Mouse (Mus musculus) liver, embryonic 11.5 days (tissue): Measurements from ENCODE around the gene Tm9sf2. TPM values are rescaled to one million over a fixed set of nuclear protein-coding genes. Genes with fewer than 3 reads are reported as not detected.
A peak's percentile ranks its signal among the peaks of the same experiment; 100 is the strongest.

Experiments used
- ATAC-seq: fragments of 200-750 bp; cut with Nextera tagmentation; replicated peaks from 2 replicates; pipeline ENCODE4 v1.8.0; 2017; ENCODE audit warnings: moderate number of reproducible peaks, mild to moderate bottlenecking, moderate TSS enrichment, moderate library complexity; ENCODE audit not compliant: low FRiP score
- DNase-seq: peaks from one replicate; pipeline ENCODE4 v3.0.0-alpha.2; 2017; ENCODE audit warnings: low spot score
- H3K27ac ChIP-seq: fragments of 300-500 bp; sonication (generic); 2 replicates; pipeline ENCODE4 v1.5.1; 2014; ENCODE audit warnings: mild to moderate bottlenecking, low read depth, low read length, control low read depth
- H3K27me3 ChIP-seq: fragments of 300-500 bp; sonication (generic); replicated peaks from 2 replicates; pipeline ENCODE4 v1.6.1; 2014; ENCODE audit warnings: low read length, mixed read lengths; ENCODE audit not compliant: control insufficient read depth, insufficient read depth
- H3K36me3 ChIP-seq: fragments of 300-500 bp; sonication (generic); 2 replicates; pipeline ENCODE4 v1.6.1; 2014; ENCODE audit warnings: mild to moderate bottlenecking, low read length, moderate library complexity, mixed read lengths; ENCODE audit not compliant: control insufficient read depth, insufficient read depth
- H3K4me1 ChIP-seq: fragments of 300-500 bp; sonication (generic); replicated peaks from 2 replicates; pipeline ENCODE4 v1.6.1; 2014; ENCODE audit warnings: low read length, mixed read lengths; ENCODE audit not compliant: control insufficient read depth, insufficient read depth
- H3K4me2 ChIP-seq: fragments of 300-500 bp; sonication (generic); 2 replicates; pipeline ENCODE4 v1.6.1; 2014; ENCODE audit warnings: mild to moderate bottlenecking, control low read depth, moderate library complexity
- H3K4me3 ChIP-seq: fragments of 300-500 bp; sonication (generic); 2 replicates; pipeline ENCODE4 v1.5.1; 2014; ENCODE audit warnings: low read depth, low read length, control low read depth
- H3K9ac ChIP-seq: fragments of 300-500 bp; sonication (generic); 2 replicates; pipeline ENCODE4 v1.6.1; 2014; ENCODE audit warnings: low read depth, low read length, control low read depth
- H3K9me3 ChIP-seq: fragments of 300-500 bp; sonication (generic); 2 replicates; pipeline ENCODE4 v1.6.1; 2016; ENCODE audit warnings: low read length, inconsistent platforms, mixed read lengths; ENCODE audit not compliant: control insufficient read depth
- WGBS: fragments of 180-500 bp; shearing (Covaris S2); extraction: QIAGEN DNeasy Blood & Tissue Kit; methylation state at CpG from one replicate; pipeline ENCODE4 v1.1.7; 2014; 5-methylcytosine and 5-hydroxymethylcytosine counted together
- polyA plus RNA-seq: library from polyadenylated mRNA; unstranded; fragments of >200 nt; fragmentation: Nextera tagmentation; extraction: Ambion mirVana; gene quantifications from 2 replicates; pipeline ENCODE4 v1.2.1, GENCODE M21; 2014

Tm9sf2 gene
- polyA plus RNA-seq, 1 experiment from 2014 or later, result 120 TPM

- DNase-seq (no peak), ATAC-seq (no peak)
- Histone ChIP-seq H3K27ac (no peak overlapping the region), H3K4me1 (no peaks in the 10 kb centered on the region), H3K9me3 (no peaks in the 10 kb centered on the region), H3K27me3 (no peaks in the 10 kb centered on the region), H3K36me3 (no peaks in the 10 kb centered on the region), H3K4me2 (no peak overlapping the region), H3K9ac (no peak overlapping the region), H3K4me3 (no peak overlapping the region)
- 74% methylated on average over 7 of the region's 7 CpGs for WGBS
Observed at GRCm38 (mm10) chr14:122171031-122171430, 64.2 kb downstream of the Tm9sf2 start.

DNA sequence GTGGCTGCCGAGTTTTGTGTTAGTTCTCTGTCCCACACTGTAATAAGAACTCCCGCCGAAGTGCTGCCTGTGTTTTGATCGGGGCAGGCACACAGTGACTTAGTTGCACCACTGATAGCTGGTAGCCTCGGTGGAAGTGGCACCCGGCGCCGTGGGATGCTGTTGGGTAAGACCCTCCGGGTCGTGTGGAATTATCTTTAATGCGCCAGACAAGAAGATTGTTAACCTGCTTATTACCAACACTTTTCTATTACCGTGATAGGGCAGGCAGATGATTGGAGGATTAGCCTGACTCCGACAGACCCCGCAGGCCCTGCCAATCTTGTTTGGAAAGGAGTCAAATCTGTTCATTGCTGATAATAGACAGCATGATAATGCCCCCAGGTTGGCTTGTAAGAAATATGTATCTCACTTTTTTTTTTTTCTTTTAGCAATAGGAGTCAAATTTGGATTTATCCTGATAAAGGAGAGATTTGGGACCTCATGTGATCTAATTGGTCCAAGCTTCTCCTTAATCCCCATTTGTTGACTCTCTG is 69.5 kb downstream of the Tm9sf2 start:
- H3K9me3 ChIP-seq, result no peaks in the 10 kb centered on the region
- no peak overlapping the region for H3K9ac ChIP-seq
- H3K36me3 ChIP-seq, result no peaks in the 10 kb centered on the region
- 74% methylated on average over 14 of the region's 14 CpGs for WGBS
- H3K27ac ChIP-seq, result no peak overlapping the region
- ATAC-seq, result no peak
- H3K4me3 ChIP-seq, result no peak overlapping the region
- H3K4me2 ChIP-seq, result no peak overlapping the region
- no peak for DNase-seq
- no peaks in the 10 kb centered on the region for H3K27me3 ChIP-seq
- peaks cover 2% of the 10 kb centered on the region; the same call in 1 of the 2 replicates for H3K4me1 ChIP-seq

DNA sequence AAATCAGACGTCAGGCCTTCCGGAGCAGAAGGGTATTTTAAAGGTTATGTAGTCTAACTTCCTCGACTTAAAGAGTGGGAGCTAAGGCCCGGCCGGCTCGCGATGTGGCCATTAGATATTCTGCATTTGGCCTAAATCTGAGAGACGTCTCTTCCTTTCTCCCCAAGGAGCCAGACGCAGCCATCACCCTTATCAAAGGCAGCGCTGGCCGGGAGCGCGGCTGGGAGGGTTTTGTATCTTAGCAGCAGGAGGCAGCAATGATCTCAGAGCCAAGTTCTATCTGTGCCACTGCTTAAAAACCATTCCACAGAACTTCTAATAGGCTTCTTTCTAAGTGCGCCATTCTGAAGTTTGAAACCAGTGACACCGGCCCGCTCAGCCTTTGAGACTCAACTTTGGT is 72.4 kb downstream of the Tm9sf2 start:
- WGBS, result 49% methylated on average over 16 of the region's 16 CpGs
- Histone ChIP-seq H3K4me2 (no peak overlapping the region), H3K27me3 (no peaks in the 10 kb centered on the region), H3K36me3 (no peaks in the 10 kb centered on the region), H3K9me3 (no peaks in the 10 kb centered on the region), H3K4me3 (no peak overlapping the region), H3K9ac (no peak overlapping the region), H3K4me1 (peaks cover 16% of the 10 kb centered on the region), H3K27ac (no peak overlapping the region)
- ATAC-seq (no peak), DNase-seq (no peak)

DNA sequence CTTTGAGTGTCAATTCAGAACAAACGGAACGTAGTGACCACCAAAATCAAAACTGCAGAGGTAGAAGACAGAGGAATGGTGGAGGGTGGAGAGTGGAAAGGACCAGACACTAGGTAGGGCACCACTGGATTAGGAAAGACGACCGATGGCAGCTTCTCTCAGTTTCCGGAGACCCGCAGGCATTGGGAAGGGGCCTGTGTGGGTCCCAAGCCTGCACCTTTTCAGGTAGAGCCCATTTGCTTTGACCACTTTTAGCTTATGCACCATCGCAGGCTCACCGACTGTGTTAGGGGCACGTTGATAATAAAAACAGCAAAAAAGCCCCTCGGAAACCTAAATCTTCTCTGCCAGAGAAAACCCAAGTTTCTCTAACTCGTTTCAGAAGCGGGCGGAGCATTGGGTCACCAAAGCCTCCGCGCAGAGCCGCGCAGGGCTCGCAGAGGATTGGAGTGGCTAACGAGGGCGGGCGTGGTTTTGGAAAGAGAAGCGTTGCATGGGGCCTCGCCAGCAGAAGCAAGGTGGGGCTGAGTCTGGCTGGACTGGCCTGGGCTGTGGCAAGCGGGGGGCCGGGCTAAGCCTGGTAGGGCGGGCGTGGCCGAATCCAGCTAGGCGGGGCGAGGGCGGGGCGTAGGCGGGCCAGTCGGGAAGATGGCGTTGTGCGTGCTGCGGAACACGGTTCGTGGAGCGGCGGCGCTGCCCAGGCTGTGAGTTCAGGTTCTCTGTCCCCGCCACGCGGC is 74.4 kb downstream of the Tm9sf2 start, which contains the start of gene Clybl:
Gene Clybl, plus strand, starts transcription at position 627 of the 737 bp plus-strand sequence.
- no peaks in the 10 kb centered on the region for H3K27me3 ChIP-seq
- peaks cover 16% of the 10 kb centered on the region for H3K4me1 ChIP-seq
- peak within 1 kb of the TSS; percentile 82 for H3K27ac ChIP-seq
- no peaks in the 10 kb centered on the region for H3K36me3 ChIP-seq
- peak within 1 kb of the TSS; percentile 80 for H3K4me2 ChIP-seq
- peak within 1 kb of the TSS; percentile 79 for H3K9ac ChIP-seq
- H3K4me3 ChIP-seq, result peak within 1 kb of the TSS; percentile 74
- peak; percentile 99 for DNase-seq
- peak; percentile 98 for ATAC-seq
- WGBS, result 4% methylated on average over 41 of the region's 45 CpGs
- H3K9me3 ChIP-seq, result no peaks in the 10 kb centered on the region

- WGBS, result 0% methylated on average over 12 of the region's 12 CpGs
- H3K9ac ChIP-seq, result peak overlapping the region; percentile 79
- peak overlapping the region; percentile 74 for H3K4me3 ChIP-seq
- DNase-seq, result no peak
- H3K27me3 ChIP-seq, result no peaks in the 10 kb centered on the region
- H3K4me2 ChIP-seq, result peak overlapping the region; percentile 80
- no peaks in the 10 kb centered on the region for H3K9me3 ChIP-seq
- no peaks in the 10 kb centered on the region for H3K36me3 ChIP-seq
- peaks cover 16% of the 10 kb centered on the region for H3K4me1 ChIP-seq
- peak; percentile 66 for ATAC-seq
- peak overlapping the region; percentile 62 for H3K27ac ChIP-seq
Observed at GRCm38 (mm10) chr14:122181815-122182157, 74.9 kb downstream of the Tm9sf2 start.

GRCm38 (mm10) chr14:122182220-122182619 is 75.4 kb downstream of the Tm9sf2 start:
- Histone ChIP-seq H3K27ac (no peak overlapping the region), H3K9ac (peak overlapping the region; percentile 79), H3K4me2 (peak overlapping the region; percentile 80), H3K9me3 (no peaks in the 10 kb centered on the region), H3K4me1 (peaks cover 16% of the 10 kb centered on the region), H3K36me3 (no peaks in the 10 kb centered on the region), H3K27me3 (no peaks in the 10 kb centered on the region), H3K4me3 (peak overlapping the region; percentile 74)
- 57% methylated on average over 6 of the region's 6 CpGs for WGBS
- DNase-seq (no peak), ATAC-seq (0 out of 2 replicates have a peak, but pooled peaks have one; percentile 13)

DNA sequence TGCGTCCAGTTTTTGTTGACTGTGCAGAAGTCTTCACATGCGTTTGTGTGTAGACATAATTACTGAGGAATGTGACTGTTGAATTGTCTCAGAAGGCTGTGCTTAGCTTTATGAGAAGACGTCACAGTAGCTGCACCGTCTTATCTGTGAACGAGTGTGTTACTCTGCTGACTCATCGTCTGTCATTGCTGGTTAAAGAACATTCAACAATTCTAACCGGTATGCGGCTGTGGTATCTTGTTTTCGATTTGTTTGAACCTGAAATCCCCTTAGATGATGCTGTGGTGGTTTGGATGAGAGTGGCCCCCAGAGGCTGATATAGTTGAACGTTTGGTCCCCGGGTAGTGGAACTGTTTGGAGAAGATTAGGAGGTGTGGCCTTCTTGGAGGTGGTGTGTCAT is 77.1 kb downstream of the Tm9sf2 start:
- H3K27me3 ChIP-seq, result no peaks in the 10 kb centered on the region
- H3K9ac ChIP-seq, result no peak overlapping the region
- H3K9me3 ChIP-seq, result no peaks in the 10 kb centered on the region
- H3K4me3 ChIP-seq, result no peak overlapping the region
- peaks cover 16% of the 10 kb centered on the region for H3K4me1 ChIP-seq
- H3K4me2 ChIP-seq, result peak overlapping the region; percentile 22
- ATAC-seq, result 0 out of 2 replicates have a peak, but pooled peaks have one; percentile 13
- no peak for DNase-seq
- WGBS, result 52% methylated on average over 11 of the region's 11 CpGs
- 0 out of 2 replicates have a peak overlapping the region, but pooled peaks have one; percentile 62 for H3K27ac ChIP-seq
- no peaks in the 10 kb centered on the region for H3K36me3 ChIP-seq

GRCm38 (mm10) chr14:122188250-122188649 is 81.4 kb downstream of the Tm9sf2 start:
- H3K4me2 ChIP-seq, result no peak overlapping the region
- H3K36me3 ChIP-seq, result no peaks in the 10 kb centered on the region
- H3K4me3 ChIP-seq, result no peak overlapping the region
- H3K27ac ChIP-seq, result no peak overlapping the region
- 84% methylated on average over 5 of the region's 5 CpGs for WGBS
- H3K27me3 ChIP-seq, result no peaks in the 10 kb centered on the region
- ATAC-seq (no peak), DNase-seq (no peak)
- no peaks in the 10 kb centered on the region for H3K9me3 ChIP-seq
- peaks cover 5% of the 10 kb centered on the region for H3K4me1 ChIP-seq
- H3K9ac ChIP-seq, result no peak overlapping the region

GRCm38 (mm10) chr14:122189901-122190300 is 83.1 kb downstream of the Tm9sf2 start:
- ATAC-seq (no peak), DNase-seq (no peak)
- WGBS, result 78% methylated on average over 5 of the region's 5 CpGs
- no peak overlapping the region for H3K27ac ChIP-seq
- no peak overlapping the region for H3K9ac ChIP-seq
- no peaks in the 10 kb centered on the region for H3K36me3 ChIP-seq
- H3K4me2 ChIP-seq, result no peak overlapping the region
- H3K9me3 ChIP-seq, result no peaks in the 10 kb centered on the region
- no peaks in the 10 kb centered on the region for H3K27me3 ChIP-seq
- H3K4me1 ChIP-seq, result no peaks in the 10 kb centered on the region
- H3K4me3 ChIP-seq, result no peak overlapping the region
